Mouse (Mus musculus) lung, adult 2 months (tissue): ENCODE data around the gene Wdr31.

Experiments
- CTCF ChIP-seq: fragments of 200-500 bp; IDR thresholded peaks from 2 replicates; pipeline ENCODE4 v1.5.1; 2011; ENCODE audit warnings: mild to moderate bottlenecking, low read length, control low read depth; ENCODE audit not compliant: insufficient read depth
- POLR2A ChIP-seq: fragments of 200-500 bp; IDR thresholded peaks from 2 replicates; pipeline ENCODE4 v1.6.1; 2011; ENCODE audit warnings: low read depth, mild to moderate bottlenecking, control low read depth, low read length, borderline replicate concordance; ENCODE audit errors: extremely low read depth

- no peak for TF ChIP-seq POLR2A
- no peak for TF ChIP-seq CTCF
Observed at GRCm38 (mm10) chr4:62500799-62501198, 30.1 kb upstream of the Wdr31 start.
